Mouse (Mus musculus): Measurements from ENCODE around the gene RPS10-NUDT3. TPM values are rescaled to one million over a fixed set of nuclear protein-coding genes. Genes with fewer than 3 reads are reported as not detected.
A peak's percentile ranks its signal among the peaks of the same experiment; 100 is the strongest.

The RPS10-NUDT3 gene
- not detected in 2 replicates for polyA plus RNA-seq (2014; fragmentation: Nextera tagmentation; extraction: Ambion mirVana)

DNA sequence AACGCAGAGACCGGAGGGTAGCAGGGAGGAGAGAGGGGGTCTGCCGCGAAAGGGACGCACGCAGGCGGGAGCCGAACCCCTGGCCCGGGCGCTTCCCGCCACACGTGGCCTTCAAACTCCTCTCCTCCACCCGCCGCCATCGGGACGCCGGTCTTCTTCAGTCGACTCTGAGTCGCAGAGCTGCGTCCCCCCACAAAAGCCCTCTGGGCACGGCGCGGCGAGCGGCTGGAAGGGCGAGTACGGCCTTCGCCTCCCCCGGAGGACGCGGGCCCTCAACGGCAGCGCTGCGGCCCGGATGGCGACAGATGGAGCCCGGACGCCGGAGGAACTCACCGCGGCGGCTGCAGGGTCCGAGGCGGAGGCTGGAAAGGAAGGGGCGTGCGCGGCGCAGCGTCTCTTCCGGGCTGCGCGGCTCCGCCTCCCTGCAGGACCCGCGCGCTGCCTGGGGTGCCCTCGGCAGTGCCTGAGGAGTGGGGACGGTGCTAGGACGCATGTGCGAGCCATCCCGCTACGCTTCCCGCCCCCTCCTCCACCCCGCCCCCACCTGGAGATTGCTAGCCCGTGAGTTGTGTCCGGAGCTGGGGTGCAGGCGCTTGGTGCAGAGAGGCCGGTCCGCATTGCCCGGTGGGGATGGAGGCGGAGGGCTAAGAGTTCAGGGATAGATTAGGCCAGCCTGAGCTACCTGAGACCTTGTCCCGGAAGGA, at the start of gene RPS10-NUDT3:
RPS10-NUDT3 (minus strand) TSS at position 352 of the 704 bp plus-strand sequence.
- WGBS, result under 1% methylated on average over 66 of the region's 72 CpGs
- Histone ChIP-seq H3K36me3 (ENCODE audit: control insufficient read depth, insufficient read depth, low read length) (peaks cover 36% of the 10 kb centered on the region), H3K4me3 (ENCODE audit: low read depth, low read length) (peak within 1 kb of the TSS; percentile 75), H3K4me2 (peak within 1 kb of the TSS; percentile 89), H3K4me1 (replicated peaks; ENCODE audit: control insufficient read depth, insufficient read depth, low read length) (peaks cover 31% of the 10 kb centered on the region), H3K27ac (ENCODE audit: low read depth, low read length) (peak within 1 kb of the TSS; percentile 82), H3K9ac (ENCODE audit: low read depth, low read length) (peak within 1 kb of the TSS; percentile 91), H3K27me3 (replicated peaks; ENCODE audit: control insufficient read depth, insufficient read depth, low read length) (no peaks in the 10 kb centered on the region), H3K9me3 (ENCODE audit: control insufficient read depth, low read length) (no peaks in the 10 kb centered on the region)
- DNase-seq (ENCODE audit: low spot score), result peak; percentile 94
- peak; percentile 96 for ATAC-seq (replicated peaks; ENCODE audit: low FRiP score)

DNA sequence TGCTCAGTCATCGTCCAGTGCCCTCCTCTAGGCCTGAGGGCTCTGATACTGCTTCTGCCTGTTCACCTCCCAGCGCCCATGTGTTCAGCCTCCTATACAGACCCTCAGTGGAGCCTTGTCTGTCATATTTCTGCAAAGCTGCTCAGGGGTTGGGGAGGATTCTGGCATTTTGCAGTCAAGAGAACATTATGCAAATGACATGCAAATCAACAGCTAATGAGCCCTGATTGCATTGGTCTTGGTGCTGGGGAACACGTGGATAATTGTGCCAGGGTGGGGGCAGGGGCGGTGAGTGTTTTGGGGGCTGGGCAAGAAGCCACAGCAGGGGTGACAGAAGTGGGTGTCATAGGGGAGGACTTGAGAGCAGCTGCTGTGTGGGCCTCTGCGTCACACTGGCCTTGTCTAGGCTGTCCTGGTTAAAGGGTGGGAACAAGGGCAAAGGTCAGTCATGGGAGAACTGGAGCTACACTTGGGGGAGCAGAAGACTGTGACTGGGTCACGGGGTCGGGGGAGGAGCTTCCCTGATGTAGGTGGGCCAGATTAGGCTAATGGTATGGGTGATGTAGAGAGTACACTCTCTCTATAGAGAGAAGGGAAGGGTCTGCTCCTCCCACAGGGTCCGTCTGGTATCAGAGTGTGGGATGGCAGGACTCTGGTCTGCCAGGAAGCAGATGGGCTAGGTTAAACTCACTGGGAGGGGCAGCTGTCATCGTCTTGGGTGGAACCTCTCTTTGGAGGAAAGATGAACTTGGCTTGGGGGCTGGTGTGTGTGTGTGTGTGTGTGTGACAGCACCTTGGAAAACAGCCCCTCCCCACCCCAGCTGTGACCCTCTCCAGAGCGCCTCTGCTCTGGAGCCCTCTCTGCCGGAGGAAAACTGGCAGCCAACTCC, 44.1 kb upstream of the RPS10-NUDT3 start:
- H3K36me3 ChIP-seq (ENCODE audit: control insufficient read depth, insufficient read depth, low read length), result no peaks in the 10 kb centered on the region
- H3K27ac ChIP-seq (ENCODE audit: low read depth, low read length), result no peak overlapping the region
- no peak overlapping the region for H3K9ac ChIP-seq (ENCODE audit: low read depth, low read length)
- 47% methylated on average over 11 of the region's 11 CpGs for WGBS
- H3K4me3 ChIP-seq (ENCODE audit: low read depth, low read length), result no peak overlapping the region
- DNase-seq (ENCODE audit: low spot score), result no peak
- ATAC-seq (replicated peaks; ENCODE audit: low FRiP score), result no peak
- H3K9me3 ChIP-seq (ENCODE audit: control insufficient read depth, low read length), result no peaks in the 10 kb centered on the region
- H3K4me1 ChIP-seq (replicated peaks; ENCODE audit: control insufficient read depth, insufficient read depth, low read length), result peaks cover 8% of the 10 kb centered on the region; the same call in 1 of the 2 replicates
- no peak overlapping the region for H3K4me2 ChIP-seq
- peaks cover 16% of the 10 kb centered on the region for H3K27me3 ChIP-seq (replicated peaks; ENCODE audit: control insufficient read depth, insufficient read depth, low read length)

DNA sequence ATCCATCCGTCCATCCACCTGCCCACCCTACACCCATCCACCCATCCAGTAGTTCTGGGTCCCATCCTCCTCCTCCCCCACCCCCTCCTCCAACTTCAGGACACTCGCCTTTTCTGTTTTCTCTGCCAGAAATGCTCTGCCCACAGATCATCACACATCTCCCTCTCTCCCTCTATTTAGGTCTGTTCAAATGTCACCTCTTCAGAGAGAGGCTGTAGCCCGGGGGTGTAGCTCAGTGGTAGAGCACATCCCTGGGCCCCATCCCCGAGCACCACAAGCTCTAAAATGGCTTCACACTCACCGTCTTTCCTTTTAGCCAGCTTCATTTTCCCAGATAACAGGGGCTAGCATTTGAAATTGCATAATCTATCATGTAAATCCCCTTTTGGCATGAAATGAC, 42.7 kb upstream of the RPS10-NUDT3 start:
- WGBS, result 78% methylated on average over 5 of the region's 5 CpGs
- peaks cover 8% of the 10 kb centered on the region; the same call in 1 of the 2 replicates for H3K4me1 ChIP-seq (replicated peaks; ENCODE audit: control insufficient read depth, insufficient read depth, low read length)

DNA sequence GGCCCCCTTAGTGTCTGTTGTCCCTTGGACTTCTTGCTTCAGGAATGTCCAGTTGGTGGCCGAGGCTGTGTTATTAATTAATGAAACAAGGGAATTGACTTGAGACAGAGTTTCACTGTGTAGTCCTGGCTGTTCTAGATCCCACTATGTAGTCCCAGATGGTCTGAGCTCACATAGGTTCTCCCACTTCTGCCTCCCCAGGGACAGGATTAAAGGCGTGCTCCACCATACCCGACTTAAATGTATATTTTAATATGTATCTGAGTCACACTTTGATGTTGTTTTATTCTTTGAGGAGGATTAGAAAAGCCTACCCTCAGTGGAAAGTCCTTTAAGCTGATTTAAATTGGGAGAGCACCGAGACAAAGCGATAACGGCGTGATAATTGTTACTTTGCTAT, 41.2 kb upstream of the RPS10-NUDT3 start:
- Histone ChIP-seq H3K27me3 (replicated peaks; ENCODE audit: control insufficient read depth, insufficient read depth, low read length) (no peaks in the 10 kb centered on the region), H3K27ac (ENCODE audit: low read depth, low read length) (no peak overlapping the region), H3K4me2 (no peak overlapping the region), H3K36me3 (ENCODE audit: control insufficient read depth, insufficient read depth, low read length) (no peaks in the 10 kb centered on the region), H3K4me3 (ENCODE audit: low read depth, low read length) (no peak overlapping the region), H3K9me3 (ENCODE audit: control insufficient read depth, low read length) (no peaks in the 10 kb centered on the region), H3K4me1 (replicated peaks; ENCODE audit: control insufficient read depth, insufficient read depth, low read length) (peaks cover 8% of the 10 kb centered on the region; the same call in 1 of the 2 replicates), H3K9ac (ENCODE audit: low read depth, low read length) (no peak overlapping the region)
- 64% methylated on average over 7 of the region's 7 CpGs for WGBS
- ATAC-seq (replicated peaks; ENCODE audit: low FRiP score), result no peak
- no peak for DNase-seq (ENCODE audit: low spot score)

More for the DNA sequence above, 42.7 kb upstream of the RPS10-NUDT3 start:
- Histone ChIP-seq H3K4me3 (ENCODE audit: low read depth, low read length) (no peak overlapping the region), H3K9ac (ENCODE audit: low read depth, low read length) (no peak overlapping the region), H3K36me3 (ENCODE audit: control insufficient read depth, insufficient read depth, low read length) (no peaks in the 10 kb centered on the region), H3K9me3 (ENCODE audit: control insufficient read depth, low read length) (no peaks in the 10 kb centered on the region), H3K27me3 (replicated peaks; ENCODE audit: control insufficient read depth, insufficient read depth, low read length) (peaks cover 2% of the 10 kb centered on the region), H3K4me2 (no peak overlapping the region), H3K27ac (ENCODE audit: low read depth, low read length) (no peak overlapping the region)
- DNase-seq (ENCODE audit: low spot score) (no peak), ATAC-seq (replicated peaks; ENCODE audit: low FRiP score) (no peak)

DNA sequence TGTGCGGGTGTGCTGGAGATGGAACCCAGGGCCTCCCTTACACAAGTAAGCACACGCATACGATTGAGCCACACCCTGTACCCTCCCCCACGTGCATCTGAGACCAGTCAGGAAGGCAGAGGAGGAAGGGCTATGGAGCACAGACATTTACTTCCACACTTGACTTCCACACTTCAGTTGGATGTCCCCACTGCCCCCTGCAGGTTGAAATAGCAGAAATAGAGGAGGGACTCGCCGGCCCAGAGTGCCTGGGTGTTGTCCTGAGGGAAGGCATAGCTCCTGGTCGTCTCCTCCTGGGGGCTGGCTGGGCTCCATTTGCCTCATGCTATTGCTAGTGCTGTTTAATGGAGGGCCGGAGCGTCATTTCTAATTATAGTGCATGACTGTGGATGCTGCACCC, 40.4 kb upstream of the RPS10-NUDT3 start:
- ATAC-seq (replicated peaks; ENCODE audit: low FRiP score), result no peak
- 53% methylated on average over 9 of the region's 9 CpGs for WGBS
- no peak for DNase-seq (ENCODE audit: low spot score)
- no peaks in the 10 kb centered on the region for H3K9me3 ChIP-seq (ENCODE audit: control insufficient read depth, low read length)
- peaks cover 8% of the 10 kb centered on the region; the same call in 1 of the 2 replicates for H3K4me1 ChIP-seq (replicated peaks; ENCODE audit: control insufficient read depth, insufficient read depth, low read length)
- H3K36me3 ChIP-seq (ENCODE audit: control insufficient read depth, insufficient read depth, low read length), result no peaks in the 10 kb centered on the region
- H3K27ac ChIP-seq (ENCODE audit: low read depth, low read length), result no peak overlapping the region
- no peaks in the 10 kb centered on the region for H3K27me3 ChIP-seq (replicated peaks; ENCODE audit: control insufficient read depth, insufficient read depth, low read length)
- H3K9ac ChIP-seq (ENCODE audit: low read depth, low read length), result no peak overlapping the region
- no peak overlapping the region for H3K4me2 ChIP-seq
- H3K4me3 ChIP-seq (ENCODE audit: low read depth, low read length), result no peak overlapping the region

DNA sequence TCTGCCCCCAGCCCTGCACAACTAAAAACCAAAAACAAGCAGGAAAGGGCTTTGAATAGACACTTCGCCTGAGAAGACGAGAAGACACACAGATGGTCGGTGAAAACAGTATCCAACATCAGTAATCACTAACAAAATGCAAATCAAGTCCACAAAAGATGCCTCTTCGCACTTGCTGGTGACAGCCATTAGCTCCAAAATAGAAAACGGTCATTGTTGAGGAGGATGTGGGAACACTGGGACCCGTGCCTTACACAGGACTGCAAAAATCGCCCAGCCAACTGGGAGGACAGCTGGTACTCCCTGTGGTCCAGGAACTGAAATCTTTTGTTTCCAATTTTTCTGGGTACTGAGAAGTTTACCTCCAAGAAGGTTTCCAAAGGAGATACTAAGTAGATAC, 38.9 kb upstream of the RPS10-NUDT3 start:
- Histone ChIP-seq H3K9ac (ENCODE audit: low read depth, low read length) (no peak overlapping the region), H3K27me3 (replicated peaks; ENCODE audit: control insufficient read depth, insufficient read depth, low read length) (no peaks in the 10 kb centered on the region), H3K4me1 (replicated peaks; ENCODE audit: control insufficient read depth, insufficient read depth, low read length) (peaks cover 2% of the 10 kb centered on the region; the same call in 1 of the 2 replicates), H3K27ac (ENCODE audit: low read depth, low read length) (no peak overlapping the region), H3K9me3 (ENCODE audit: control insufficient read depth, low read length) (no peaks in the 10 kb centered on the region), H3K36me3 (ENCODE audit: control insufficient read depth, insufficient read depth, low read length) (no peaks in the 10 kb centered on the region), H3K4me2 (no peak overlapping the region), H3K4me3 (ENCODE audit: low read depth, low read length) (no peak overlapping the region)
- ATAC-seq (replicated peaks; ENCODE audit: low FRiP score), result no peak
- no peak for DNase-seq (ENCODE audit: low spot score)
- WGBS, result 77% methylated on average over 7 of the region's 7 CpGs

DNA sequence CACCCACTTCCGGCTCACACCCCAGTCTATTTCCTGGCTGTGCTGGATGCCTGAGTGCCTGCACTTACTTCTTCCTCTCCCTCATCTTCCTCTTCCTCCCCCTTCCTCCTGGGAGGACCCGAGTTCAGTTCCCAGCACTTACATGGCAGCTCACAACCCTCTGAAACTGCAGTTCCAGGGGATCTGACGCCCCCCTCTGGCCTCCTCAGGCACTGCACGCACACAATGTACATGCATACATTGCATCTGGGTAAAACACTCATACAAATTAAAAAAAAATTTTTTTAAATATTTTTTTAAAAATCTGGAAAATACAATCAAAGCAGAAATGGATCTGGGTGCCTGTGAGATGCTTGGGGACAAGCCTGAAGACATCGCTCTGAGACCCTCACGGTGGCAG, 36.7 kb upstream of the RPS10-NUDT3 start:
- no peak for DNase-seq (ENCODE audit: low spot score)
- Histone ChIP-seq H3K4me3 (ENCODE audit: low read depth, low read length) (no peak overlapping the region), H3K9ac (ENCODE audit: low read depth, low read length) (no peak overlapping the region), H3K27ac (ENCODE audit: low read depth, low read length) (no peak overlapping the region), H3K27me3 (replicated peaks; ENCODE audit: control insufficient read depth, insufficient read depth, low read length) (no peaks in the 10 kb centered on the region), H3K9me3 (ENCODE audit: control insufficient read depth, low read length) (no peaks in the 10 kb centered on the region), H3K4me2 (no peak overlapping the region), H3K36me3 (ENCODE audit: control insufficient read depth, insufficient read depth, low read length) (no peaks in the 10 kb centered on the region), H3K4me1 (replicated peaks; ENCODE audit: control insufficient read depth, insufficient read depth, low read length) (no peaks in the 10 kb centered on the region; the same call in 1 of the 2 replicates)
- WGBS, result 71% methylated on average over 6 of the region's 6 CpGs
- no peak for ATAC-seq (replicated peaks; ENCODE audit: low FRiP score)

DNA sequence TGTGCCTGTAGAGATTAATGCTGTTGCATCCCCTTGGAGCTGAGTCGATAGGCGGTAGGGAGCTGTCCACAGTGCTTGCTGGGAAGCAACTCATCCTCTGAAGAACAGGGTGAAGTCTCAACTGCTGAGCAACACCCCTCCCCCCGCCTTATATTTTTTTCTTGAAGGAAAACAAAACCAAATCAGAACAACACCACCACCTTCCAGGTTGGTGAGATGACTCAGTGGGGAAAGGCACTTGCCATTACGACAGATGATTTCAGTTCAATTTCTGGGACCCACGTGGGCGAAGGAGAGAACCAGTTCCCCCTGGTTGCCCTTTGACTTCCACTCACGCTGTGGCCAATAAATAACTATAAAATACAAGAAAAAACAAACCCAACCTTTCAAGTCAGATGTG, 23.7 kb upstream of the RPS10-NUDT3 start:
- H3K36me3 ChIP-seq (ENCODE audit: control insufficient read depth, insufficient read depth, low read length), result no peaks in the 10 kb centered on the region
- no peak overlapping the region for H3K4me2 ChIP-seq
- no peak overlapping the region for H3K4me3 ChIP-seq (ENCODE audit: low read depth, low read length)
- H3K9ac ChIP-seq (ENCODE audit: low read depth, low read length), result no peak overlapping the region
- H3K27me3 ChIP-seq (replicated peaks; ENCODE audit: control insufficient read depth, insufficient read depth, low read length), result peaks cover 39% of the 10 kb centered on the region
- ATAC-seq (replicated peaks; ENCODE audit: low FRiP score) (no peak), DNase-seq (ENCODE audit: low spot score) (no peak)
- 69% methylated on average over 7 of the region's 7 CpGs for WGBS
- peaks cover 11% of the 10 kb centered on the region for H3K4me1 ChIP-seq (replicated peaks; ENCODE audit: control insufficient read depth, insufficient read depth, low read length)
- H3K27ac ChIP-seq (ENCODE audit: low read depth, low read length), result no peak overlapping the region
- no peaks in the 10 kb centered on the region for H3K9me3 ChIP-seq (ENCODE audit: control insufficient read depth, low read length)

All from liver, embryonic 11.5 days (tissue).